Mouse (Mus musculus): Measurements from ENCODE around the gene Vti1a. TPM values are rescaled to one million over a fixed set of nuclear protein-coding genes. Genes with fewer than 3 reads are reported as not detected.

The Vti1a gene
- polyA plus RNA-seq, 1 experiment = 39.5 TPM

DNA sequence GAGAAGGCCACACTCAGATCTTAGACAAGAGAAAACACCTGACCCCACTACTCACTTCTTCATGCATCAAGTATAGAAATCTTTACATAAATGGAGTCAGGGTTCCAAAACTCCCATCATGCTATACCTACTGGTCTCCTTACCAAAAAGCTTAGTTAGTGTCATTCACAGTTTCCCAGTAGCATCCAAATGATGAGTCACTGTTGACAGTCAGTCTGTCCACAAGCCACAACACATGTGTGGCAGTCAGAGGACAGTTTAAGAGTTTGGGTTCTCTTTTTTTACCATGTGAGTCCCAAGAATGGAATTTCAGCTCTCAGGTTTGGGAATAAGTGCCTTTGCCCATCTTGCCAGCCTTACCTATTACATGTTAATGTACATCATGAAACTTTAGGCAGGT lies 27.1 kb upstream of the Vti1a start:
- Histone ChIP-seq H3K4me1 (ENCODE audit: control insufficient read depth, insufficient read depth, low read length) (no peaks in the 10 kb centered on the region), H3K4me3 (ENCODE audit: insufficient read depth, low read length) (no peak overlapping the region), H3K27ac (ENCODE audit: insufficient read depth, low read length) (no peak overlapping the region)
- TF ChIP-seq POLR2A (IDR thresholded peaks at IDR 0.05; ENCODE audit: extremely low read depth, insufficient read depth, low read length) = no peak
- TF ChIP-seq CTCF (IDR thresholded peaks at IDR 0.05; ENCODE audit: extremely low read depth, insufficient read depth, low read length) = no peak

- H3K27ac ChIP-seq (ENCODE audit: insufficient read depth, low read length) = no peak overlapping the region
- H3K4me1 ChIP-seq (ENCODE audit: control insufficient read depth, insufficient read depth, low read length) = no peaks in the 10 kb centered on the region
- TF ChIP-seq CTCF (IDR thresholded peaks at IDR 0.05; ENCODE audit: extremely low read depth, insufficient read depth, low read length) (no peak), POLR2A (IDR thresholded peaks at IDR 0.05; ENCODE audit: extremely low read depth, insufficient read depth, low read length) (no peak)
- no peak overlapping the region for H3K4me3 ChIP-seq (ENCODE audit: insufficient read depth, low read length)
Measured at GRCm38 (mm10) chr19:55290621-55291270, 25.3 kb upstream of the Vti1a start.

DNA sequence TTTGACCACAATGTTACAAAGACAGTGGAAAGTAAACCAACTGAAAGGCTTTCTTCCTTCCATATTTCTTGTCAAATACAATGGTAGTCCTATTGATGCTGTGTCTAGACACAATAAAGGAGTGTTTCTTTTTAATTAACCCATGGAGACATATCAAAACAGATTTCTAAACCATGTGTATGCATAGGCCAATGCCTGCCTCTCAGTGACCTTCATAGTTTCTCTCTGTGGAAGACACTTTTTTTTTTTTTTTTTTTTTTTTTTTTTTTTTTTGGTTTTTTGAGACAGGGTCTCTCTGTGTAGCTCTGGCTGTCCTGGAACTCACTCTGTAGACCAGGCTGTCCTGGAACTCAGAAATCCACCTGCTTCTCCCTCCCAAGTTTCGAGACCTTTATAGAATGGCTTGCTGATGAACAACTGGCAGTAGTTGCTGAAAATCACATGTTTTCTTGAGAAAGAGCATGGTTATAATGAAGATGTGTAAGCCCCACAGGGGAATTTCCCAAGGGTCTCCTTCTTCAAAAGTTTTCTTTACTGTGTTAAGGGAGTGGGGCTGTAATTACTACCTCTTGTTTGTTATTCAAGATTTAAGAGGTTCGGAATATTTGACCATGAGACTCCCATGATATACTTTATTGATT lies 23.8 kb upstream of the Vti1a start:
- no peak for TF ChIP-seq POLR2A (IDR thresholded peaks at IDR 0.05; ENCODE audit: extremely low read depth, insufficient read depth, low read length)
- no peak for TF ChIP-seq CTCF (IDR thresholded peaks at IDR 0.05; ENCODE audit: extremely low read depth, insufficient read depth, low read length)
- Histone ChIP-seq H3K4me3 (ENCODE audit: insufficient read depth, low read length) (no peak overlapping the region), H3K4me1 (ENCODE audit: control insufficient read depth, insufficient read depth, low read length) (no peaks in the 10 kb centered on the region), H3K27ac (ENCODE audit: insufficient read depth, low read length) (no peak overlapping the region)

DNA sequence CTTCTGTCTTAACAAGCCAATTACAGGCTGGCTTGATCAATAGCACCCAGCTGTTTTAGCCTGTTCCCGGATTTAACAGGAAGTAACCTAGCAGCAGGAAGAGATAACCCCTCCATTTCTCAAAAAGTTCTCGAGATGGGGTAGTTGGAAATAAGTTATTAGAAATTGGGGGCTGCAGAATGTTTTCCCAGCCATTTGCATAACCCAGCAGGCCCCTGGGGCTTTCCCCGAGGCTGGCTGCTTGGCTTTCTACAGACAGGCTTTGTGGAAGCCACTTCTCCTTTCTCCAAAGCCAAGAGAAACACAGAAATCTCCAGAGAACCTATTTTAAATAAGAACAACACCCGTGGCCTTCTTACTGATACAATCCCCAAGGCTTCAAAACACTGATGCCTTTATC lies 22.9 kb upstream of the Vti1a start:
- no peak overlapping the region for H3K4me3 ChIP-seq (ENCODE audit: insufficient read depth, low read length)
- H3K4me1 ChIP-seq (ENCODE audit: control insufficient read depth, insufficient read depth, low read length) = no peaks in the 10 kb centered on the region
- no peak overlapping the region for H3K27ac ChIP-seq (ENCODE audit: insufficient read depth, low read length)
- TF ChIP-seq POLR2A (IDR thresholded peaks at IDR 0.05; ENCODE audit: extremely low read depth, insufficient read depth, low read length) (no peak), CTCF (IDR thresholded peaks at IDR 0.05; ENCODE audit: extremely low read depth, insufficient read depth, low read length) (no peak)

DNA sequence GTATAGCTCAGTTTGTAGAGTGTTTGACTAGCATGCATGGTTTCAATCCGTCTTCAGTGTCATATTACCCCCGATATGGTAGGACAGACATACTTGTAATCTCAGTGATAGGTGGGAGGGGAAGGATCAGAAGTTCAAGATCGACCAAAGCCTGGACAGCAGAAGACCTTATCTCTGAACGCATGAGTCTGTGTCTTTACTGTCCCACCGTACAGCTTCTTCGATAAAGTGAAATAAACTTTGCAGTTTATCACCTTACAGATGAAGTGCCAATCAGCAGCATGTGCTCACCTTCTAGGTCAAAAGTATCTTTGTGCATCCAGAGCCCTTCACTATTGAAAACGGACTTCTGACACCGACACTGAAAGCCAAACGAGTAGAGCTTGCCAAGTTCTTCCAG lies 21.0 kb upstream of the Vti1a start:
- TF ChIP-seq POLR2A (IDR thresholded peaks at IDR 0.05; ENCODE audit: extremely low read depth, insufficient read depth, low read length) (no peak), CTCF (IDR thresholded peaks at IDR 0.05; ENCODE audit: extremely low read depth, insufficient read depth, low read length) (no peak)
- H3K4me3 ChIP-seq (ENCODE audit: insufficient read depth, low read length) = no peak overlapping the region
- no peaks in the 10 kb centered on the region for H3K4me1 ChIP-seq (ENCODE audit: control insufficient read depth, insufficient read depth, low read length)
- H3K27ac ChIP-seq (ENCODE audit: insufficient read depth, low read length) = no peak overlapping the region

DNA sequence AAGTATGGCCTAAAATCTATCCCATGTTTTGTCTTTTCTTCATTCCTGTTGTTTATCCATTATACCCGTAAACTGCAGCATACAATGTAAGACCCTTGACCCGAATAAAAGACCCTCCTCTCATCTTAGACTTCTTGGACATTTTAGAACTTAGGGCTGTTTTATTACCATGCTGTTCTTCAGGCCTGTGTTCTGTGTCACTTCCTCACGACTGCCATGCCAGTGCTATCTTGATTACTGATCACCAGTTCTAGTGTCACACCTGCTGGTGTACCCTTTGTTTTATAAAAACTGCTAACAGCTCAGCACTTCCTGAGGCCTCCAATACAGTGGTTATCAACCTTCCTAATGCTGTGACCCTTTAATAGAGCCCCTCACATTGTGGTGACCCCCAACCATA lies 20.5 kb upstream of the Vti1a start:
- TF ChIP-seq POLR2A (IDR thresholded peaks at IDR 0.05; ENCODE audit: extremely low read depth, insufficient read depth, low read length) (no peak), CTCF (IDR thresholded peaks at IDR 0.05; ENCODE audit: extremely low read depth, insufficient read depth, low read length) (no peak)
- Histone ChIP-seq H3K27ac (ENCODE audit: insufficient read depth, low read length) (no peak overlapping the region), H3K4me1 (ENCODE audit: control insufficient read depth, insufficient read depth, low read length) (no peaks in the 10 kb centered on the region)

DNA sequence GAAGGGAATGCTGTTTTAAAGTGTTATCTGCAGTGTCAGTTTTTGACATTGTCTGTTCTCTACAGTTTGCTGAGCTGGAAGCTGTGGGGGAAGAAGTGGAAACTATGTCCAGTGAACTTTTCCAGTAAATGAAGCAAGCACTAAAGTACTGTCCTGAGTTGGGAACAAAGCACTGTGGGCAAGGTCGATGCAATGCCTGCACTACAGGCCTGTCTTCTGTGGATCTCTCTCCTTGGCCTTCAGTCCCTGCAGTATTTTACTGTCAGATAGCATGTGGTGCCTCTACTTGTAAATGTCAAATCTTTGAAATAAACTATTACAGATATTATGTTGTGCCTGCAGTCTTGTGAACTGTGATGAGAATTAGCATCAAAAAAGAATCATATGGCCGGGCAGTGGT lies 19.8 kb upstream of the Vti1a start:
- no peak overlapping the region for H3K27ac ChIP-seq (ENCODE audit: insufficient read depth, low read length)
- no peaks in the 10 kb centered on the region for H3K4me1 ChIP-seq (ENCODE audit: control insufficient read depth, insufficient read depth, low read length)
- TF ChIP-seq POLR2A (IDR thresholded peaks at IDR 0.05; ENCODE audit: extremely low read depth, insufficient read depth, low read length) (no peak), CTCF (IDR thresholded peaks at IDR 0.05; ENCODE audit: extremely low read depth, insufficient read depth, low read length) (no peak)
- no peak overlapping the region for H3K4me3 ChIP-seq (ENCODE audit: insufficient read depth, low read length)

More for the DNA sequence above, 20.5 kb upstream of the Vti1a start:
- no peak overlapping the region for H3K4me3 ChIP-seq (ENCODE audit: insufficient read depth, low read length)

- Histone ChIP-seq H3K27ac (ENCODE audit: insufficient read depth, low read length) (no peak overlapping the region), H3K4me3 (ENCODE audit: insufficient read depth, low read length) (no peak overlapping the region), H3K4me1 (ENCODE audit: control insufficient read depth, insufficient read depth, low read length) (no peaks in the 10 kb centered on the region)
- TF ChIP-seq CTCF (IDR thresholded peaks at IDR 0.05; ENCODE audit: extremely low read depth, insufficient read depth, low read length) = no peak
- TF ChIP-seq POLR2A (IDR thresholded peaks at IDR 0.05; ENCODE audit: extremely low read depth, insufficient read depth, low read length) = no peak
Measured at GRCm38 (mm10) chr19:55297489-55297888, 18.6 kb upstream of the Vti1a start.

- TF ChIP-seq CTCF (IDR thresholded peaks at IDR 0.05; ENCODE audit: extremely low read depth, insufficient read depth, low read length) = no peak
- no peak for TF ChIP-seq POLR2A (IDR thresholded peaks at IDR 0.05; ENCODE audit: extremely low read depth, insufficient read depth, low read length)
Measured at GRCm38 (mm10) chr19:55297961-55298360, 18.1 kb upstream of the Vti1a start.

DNA sequence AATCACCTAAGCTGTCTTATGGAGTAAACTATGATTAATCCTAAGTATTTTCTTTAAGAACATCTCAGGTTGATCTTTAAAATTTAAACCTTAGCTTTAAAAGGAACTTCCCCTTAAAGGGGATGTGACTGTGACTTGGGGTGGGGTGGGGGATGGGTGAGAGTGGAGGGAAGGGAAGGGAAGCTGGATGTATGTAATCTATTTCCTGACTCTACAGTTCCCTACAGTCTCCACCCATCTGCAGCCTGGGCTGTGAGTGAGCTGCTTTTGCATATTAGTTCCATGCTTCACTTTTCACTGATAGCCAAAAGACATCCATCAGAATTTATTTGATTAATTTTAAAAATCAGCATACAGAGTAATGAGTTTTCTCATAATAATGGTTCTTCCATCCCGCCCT lies 16.7 kb upstream of the Vti1a start:
- Histone ChIP-seq H3K4me1 (ENCODE audit: control insufficient read depth, insufficient read depth, low read length) (no peaks in the 10 kb centered on the region), H3K4me3 (ENCODE audit: insufficient read depth, low read length) (no peak overlapping the region)
- no peak for TF ChIP-seq POLR2A (IDR thresholded peaks at IDR 0.05; ENCODE audit: extremely low read depth, insufficient read depth, low read length)
- TF ChIP-seq CTCF (IDR thresholded peaks at IDR 0.05; ENCODE audit: extremely low read depth, insufficient read depth, low read length) = no peak

More at GRCm38 (mm10) chr19:55297961-55298360, 18.1 kb upstream of the Vti1a start:
- Histone ChIP-seq H3K27ac (ENCODE audit: insufficient read depth, low read length) (no peak overlapping the region), H3K4me3 (ENCODE audit: insufficient read depth, low read length) (no peak overlapping the region), H3K4me1 (ENCODE audit: control insufficient read depth, insufficient read depth, low read length) (no peaks in the 10 kb centered on the region)

More for the DNA sequence above, 16.7 kb upstream of the Vti1a start:
- no peak overlapping the region for H3K27ac ChIP-seq (ENCODE audit: insufficient read depth, low read length)

Measured in cortical plate, adult 2 months (tissue).